Mouse (Mus musculus) kidney, postnatal 14 days (tissue): ENCODE measurements around the gene Olfr303.
"Not testable (repeated sequence)": the region's sequence is repeated elsewhere in the genome, so short reads cannot be mapped to it uniquely, and the experiment has no call there.

Experiments
- DNase-seq: peaks from one replicate; pipeline ENCODE4 v3.0.0; 2022; ENCODE audit warnings: mixed read lengths

Olfr303 gene

GRCm38 (mm10) chr7:86397689-86398088, at the start of gene Olfr303:
Gene Olfr303 (minus strand): TSS chr7:86397789.
- no peak for DNase-seq

GRCm38 (mm10) chr7:86403546-86403945, 6.0 kb upstream of the Olfr303 start, which contains the start of gene Olfr301:
Gene Olfr301 (plus strand): TSS chr7:86403846.
- no peak for DNase-seq

- no peak for DNase-seq
Observed at GRCm38 (mm10) chr7:86386558-86386957, 11.0 kb downstream of the Olfr303 start, which contains the start of gene Olfr304. Gene Olfr304 (minus strand): TSS chr7:86386658.

- no peak for DNase-seq
Observed at GRCm38 (mm10) chr7:86385769-86386168, 11.8 kb downstream of the Olfr303 start.

GRCm38 (mm10) chr7:86366828-86367227, 30.8 kb downstream of the Olfr303 start, which contains the start of gene Olfr305:
Gene Olfr305 (minus strand): TSS chr7:86366928.
- DNase-seq: no peak

- DNase-seq: not testable (repeated sequence)
Observed at GRCm38 (mm10) chr7:86346296-86346695, 51.3 kb downstream of the Olfr303 start.

GRCm38 (mm10) chr7:86344253-86344652, 53.3 kb downstream of the Olfr303 start:
- DNase-seq: no peak

GRCm38 (mm10) chr7:86342881-86343565, 54.6 kb downstream of the Olfr303 start:
- no peak for DNase-seq
